Mouse (Mus musculus): ENCODE measurements around the gene E130114P18Rik.

DNA sequence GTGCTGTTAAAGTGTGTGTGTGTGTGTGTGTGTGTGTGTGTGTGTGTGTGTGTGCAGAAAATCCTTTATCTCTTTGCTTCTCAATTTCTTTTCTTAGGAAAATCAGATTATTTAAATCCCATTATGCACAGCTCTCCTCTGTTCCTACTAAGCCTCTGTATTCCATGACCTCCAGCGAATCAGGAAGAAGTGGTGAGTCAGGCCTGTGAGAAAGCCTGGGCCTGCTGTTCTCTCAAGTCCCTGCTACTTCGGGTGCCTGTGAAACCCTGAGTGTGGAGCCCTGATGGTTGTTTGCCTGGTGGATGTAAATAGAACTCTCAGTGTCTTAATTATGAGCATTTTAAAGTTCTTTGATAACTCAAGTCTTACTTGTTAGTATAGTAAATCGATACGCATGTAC, 48.0 kb upstream of the E130114P18Rik start:
- TF ChIP-seq CTCF (IDR thresholded peaks at IDR 0.05; ENCODE audit: low read depth, low read length) (no peak), POLR2A (IDR thresholded peaks at IDR 0.05; ENCODE audit: extremely low read depth, insufficient read depth, low read length) (no peak)
